Mouse (Mus musculus): ENCODE results near the gene Tiam1.

DNA sequence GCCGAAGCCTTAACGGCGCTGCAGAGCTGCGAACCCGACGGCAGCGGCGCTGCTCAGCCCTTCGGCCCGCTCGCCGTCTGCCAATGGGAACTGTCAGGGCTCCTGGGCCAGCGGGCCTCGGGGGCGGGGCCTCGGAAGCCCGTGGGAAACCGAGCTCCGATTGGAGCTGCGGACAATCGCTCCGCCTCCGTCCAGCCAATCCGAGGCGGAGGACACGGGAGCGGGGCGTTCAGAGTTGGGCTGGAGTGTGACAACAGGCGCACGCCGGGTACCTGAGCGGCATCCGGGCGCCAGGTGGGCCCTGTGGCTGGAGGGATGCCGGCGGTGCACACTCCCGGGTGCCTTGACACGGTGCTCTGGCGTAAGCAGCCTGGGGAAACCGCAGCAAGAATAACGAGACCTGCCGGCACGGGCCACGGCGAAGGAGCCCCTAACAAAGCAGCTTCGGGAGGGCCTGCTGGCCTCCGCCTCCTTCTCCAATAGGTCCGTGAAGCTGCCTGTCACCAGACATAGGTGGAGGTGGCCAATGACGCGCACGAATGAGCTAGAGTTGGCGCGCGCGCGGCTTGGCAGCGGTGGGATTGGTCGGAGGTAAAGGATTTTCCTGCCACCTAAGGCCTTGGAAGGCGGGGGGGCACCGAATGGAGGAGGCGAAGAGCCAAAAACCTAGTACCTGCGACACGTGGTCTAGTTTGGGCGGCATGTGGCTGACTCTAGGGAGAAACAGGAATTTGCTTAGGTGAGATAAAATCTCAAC is at the start of gene Tiam1:
- TF ChIP-seq CTCF (IDR thresholded peaks at IDR 0.05; ENCODE audit: low read depth, low read length) (peak; percentile 31; the same call in 1 of the 2 replicates), POLR2A (IDR thresholded peaks at IDR 0.05; ENCODE audit: extremely low read depth, insufficient read depth, low read length) (no peak)
